Comparison of ENCODE assay signal across 8 mouse cellular contexts in genomic region chr9:13297122-13297667, GRCm38 (mm10). TPM values are rescaled to one million over a fixed set of nuclear protein-coding genes. Genes with fewer than 3 reads are reported as not detected.
A peak's percentile ranks its signal among the peaks of the same experiment; 100 is the strongest.
DNase-seq lines count a peak whose midpoint lies in the region; ATAC-seq lines count a peak whose summit lies in the region.

No protein-coding gene starts in this region.

- H3K9me3 ChIP-seq in embryonic facial prominence, embryonic 11.5 days (replicated peaks; ENCODE audit: control insufficient read depth, low read length), result no peaks in the 10 kb centered on the region
- no peaks in the 10 kb centered on the region for H3K9me3 ChIP-seq in hindbrain, embryonic 16.5 days (ENCODE audit: control insufficient read depth, low read length)
- no peaks in the 10 kb centered on the region for H3K9me3 ChIP-seq in midbrain, embryonic 16.5 days (replicated peaks; ENCODE audit: control insufficient read depth, low read length, poor library complexity, severe bottlenecking)

- no peaks in the 10 kb centered on the region for H3K36me3 ChIP-seq in embryonic facial prominence, embryonic 11.5 days (replicated peaks; ENCODE audit: control insufficient read depth, insufficient read depth, low read depth, low read length)
- H3K36me3 ChIP-seq in hindbrain, embryonic 16.5 days (ENCODE audit: control insufficient read depth, insufficient read depth, low read length), result no peaks in the 10 kb centered on the region
- no peaks in the 10 kb centered on the region for H3K36me3 ChIP-seq in midbrain, embryonic 16.5 days (ENCODE audit: control insufficient read depth, insufficient read depth, low read length)

- no peaks in the 10 kb centered on the region; the same call in 1 of the 2 replicates for H3K4me1 ChIP-seq in embryonic facial prominence, embryonic 11.5 days (ENCODE audit: control insufficient read depth, insufficient read depth, low read length)
- peaks cover 32% of the 10 kb centered on the region for H3K4me1 ChIP-seq in hindbrain, embryonic 16.5 days (ENCODE audit: control insufficient read depth, insufficient read depth, low read depth, low read length)
- peaks cover 21% of the 10 kb centered on the region for H3K4me1 ChIP-seq in midbrain, embryonic 16.5 days (ENCODE audit: control insufficient read depth, insufficient read depth, low read length)

- WGBS in embryonic facial prominence, embryonic 11.5 days, result 0% methylated on average over 12 of the region's 12 CpGs
- under 1% methylated on average over 12 of the region's 12 CpGs for WGBS in hindbrain, embryonic 16.5 days
- under 1% methylated on average over 12 of the region's 12 CpGs for WGBS in midbrain, embryonic 16.5 days

- intact Hi-C loops in left cerebral cortex, postnatal 10 days (cut with DNase I), result loop anchor here (2.0 to 5.0 kb wide), 2 partner anchors 356 to 420 kb away; no protein-coding TSS in a partner anchor

- H3K9ac ChIP-seq in embryonic facial prominence, embryonic 11.5 days (replicated peaks; ENCODE audit: low read length), result peak overlapping the region; percentile 47
- H3K9ac ChIP-seq in hindbrain, embryonic 16.5 days (ENCODE audit: low read depth, low read length), result peak overlapping the region; percentile 81
- H3K9ac ChIP-seq in midbrain, embryonic 16.5 days (ENCODE audit: low read depth, low read length), result peak overlapping the region; percentile 81

- no peaks in the 10 kb centered on the region for H3K27me3 ChIP-seq in embryonic facial prominence, embryonic 11.5 days (ENCODE audit: control insufficient read depth, insufficient read depth, low read length)
- no peaks in the 10 kb centered on the region for H3K27me3 ChIP-seq in hindbrain, embryonic 16.5 days (replicated peaks; ENCODE audit: control insufficient read depth, insufficient read depth, low read length)
- no peaks in the 10 kb centered on the region for H3K27me3 ChIP-seq in midbrain, embryonic 16.5 days (ENCODE audit: control insufficient read depth, insufficient read depth, low read depth, low read length)

- ATAC-seq in embryonic facial prominence, embryonic 11.5 days (replicated peaks; ENCODE audit: insufficient number of reproducible peaks, low FRiP score, low TSS enrichment, low read depth), result no peak
- no peak for ATAC-seq in hindbrain, embryonic 16.5 days
- no peak for ATAC-seq in midbrain, embryonic 16.5 days

- H3K27ac ChIP-seq in embryonic facial prominence, embryonic 11.5 days (replicated peaks; ENCODE audit: low read depth, low read length), result no peak overlapping the region
- H3K27ac ChIP-seq in hindbrain, embryonic 16.5 days (ENCODE audit: low read depth, low read length), result peak overlapping the region; percentile 49
- H3K27ac ChIP-seq in midbrain, embryonic 16.5 days (ENCODE audit: low read length), result peak overlapping the region; percentile 68

- DNase-seq in cerebellum, postnatal 25 days, result peak; percentile 22 to 46
- DNase-seq in cerebellum, postnatal 4 days (ENCODE audit: low spot score in 2 of 2), result no peak
- DNase-seq in 416B (ENCODE audit: low read depth) (peak; percentile 44), MN1 (ENCODE audit: low spot score) (no peak)
- DNase-seq in embryonic facial prominence, embryonic 11.5 days (ENCODE audit: low spot score), result peak; percentile 57
- DNase-seq in left cerebral cortex, postnatal 10 days (ENCODE audit: extremely low spot score in 1 of 2, low spot score in 2 of 2), result no peak

- H3K4me2 ChIP-seq in embryonic facial prominence, embryonic 11.5 days (ENCODE audit: low read depth, low read length), result peak overlapping the region; percentile 88
- peak overlapping the region; percentile 93 for H3K4me2 ChIP-seq in hindbrain, embryonic 16.5 days (ENCODE audit: low read length)
- H3K4me2 ChIP-seq in midbrain, embryonic 16.5 days (ENCODE audit: low read length), result peak overlapping the region; percentile 97

- H3K4me3 ChIP-seq in embryonic facial prominence, embryonic 11.5 days (ENCODE audit: low read depth, low read length), result peak overlapping the region; percentile 50
- peak overlapping the region; percentile 64 for H3K4me3 ChIP-seq in hindbrain, embryonic 16.5 days (ENCODE audit: low read length)
- peak overlapping the region; percentile 57 for H3K4me3 ChIP-seq in midbrain, embryonic 16.5 days (ENCODE audit: low read depth, low read length)

RNA-seq across cellular contexts. Expression of gene Maml2, which starts 0.6 kb away (rescaled TPM):
- 8.6 and 10.5 TPM in 2 replicates for polyA plus RNA-seq in embryonic facial prominence, embryonic 11.5 days (2014; fragmentation: Nextera tagmentation; extraction: Ambion mirVana)
- polyA plus RNA-seq in hindbrain, embryonic 16.5 days (2015; fragmentation: Nextera tagmentation; extraction: Ambion mirVana), result 10.8 and 11.5 TPM in 2 replicates
- 9.9 and 10.6 TPM in 2 replicates for polyA plus RNA-seq in midbrain, embryonic 16.5 days (2015; fragmentation: Nextera tagmentation; extraction: Ambion mirVana)
- 1 to 10 TPM; 6.7 to 8.5 TPM for total RNA-seq in left cerebral cortex, postnatal 10 days (2021)

RNA-seq across cellular contexts. Expression of gene Ccdc82, which starts 50.4 kb away (rescaled TPM):
- polyA plus RNA-seq in embryonic facial prominence, embryonic 11.5 days (2014; fragmentation: Nextera tagmentation; extraction: Ambion mirVana), result 7.3 and 7.7 TPM in 2 replicates
- polyA plus RNA-seq in hindbrain, embryonic 16.5 days (2015; fragmentation: Nextera tagmentation; extraction: Ambion mirVana), result 13.2 and 14.2 TPM in 2 replicates
- 15.0 and 15.1 TPM in 2 replicates for polyA plus RNA-seq in midbrain, embryonic 16.5 days (2015; fragmentation: Nextera tagmentation; extraction: Ambion mirVana)
- 10 to 100 TPM; 12.2 to 13.7 TPM for total RNA-seq in left cerebral cortex, postnatal 10 days (2021)

RNA-seq across cellular contexts. Expression of gene Jrkl, which starts 51.6 kb away (rescaled TPM):
- polyA plus RNA-seq in embryonic facial prominence, embryonic 11.5 days (2014; fragmentation: Nextera tagmentation; extraction: Ambion mirVana), result 8.6 and 10.2 TPM in 2 replicates
- 8.6 and 9.8 TPM in 2 replicates for polyA plus RNA-seq in hindbrain, embryonic 16.5 days (2015; fragmentation: Nextera tagmentation; extraction: Ambion mirVana)
- 11.0 and 13.6 TPM in 2 replicates for polyA plus RNA-seq in midbrain, embryonic 16.5 days (2015; fragmentation: Nextera tagmentation; extraction: Ambion mirVana)
- total RNA-seq in left cerebral cortex, postnatal 10 days (2021), result 1 to 10 TPM; 9.1 to 9.2 TPM

Comparison
In these comparisons a context has a peak if more than half of its experiments do, and no peak if none do; other contexts are left out.
1. DNase-seq: peak in cerebellum, postnatal 25 days (2 of 2), 416B (single experiment) and embryonic facial prominence, embryonic 11.5 days (single experiment); none in cerebellum, postnatal 4 days (0 of 2), left cerebral cortex, postnatal 10 days (0 of 2) and MN1 (single experiment).
2. Peak in every context shown above with its lines, with median percentiles within 50 percentile points of each other: H3K4me2 ChIP-seq, H3K4me3 ChIP-seq and H3K9ac ChIP-seq.